Mouse (Mus musculus) lung, postnatal 0 days (tissue): ENCODE results near the gene Tmem116. TPM values are rescaled to one million over a fixed set of nuclear protein-coding genes. Genes with fewer than 3 reads are reported as not detected.

ENCODE experiments used
- ATAC-seq: fragments of 200-750 bp; cut with Nextera tagmentation; 2 replicates; pipeline ENCODE4 v1.8.0; 2017; ENCODE audit warnings: moderate library complexity
- DNase-seq: peaks from one replicate; pipeline ENCODE4 v3.0.0-alpha.2; 2016; ENCODE audit warnings: low spot score
- H3K27ac ChIP-seq: fragments of 300-500 bp; sonication (generic); 2 replicates; pipeline ENCODE4 v1.5.1; 2014; ENCODE audit warnings: antibody characterized with exemption, mild to moderate bottlenecking, low read length, mixed read lengths
- H3K27me3 ChIP-seq: fragments of 300-500 bp; sonication (generic); replicated peaks from 2 replicates; pipeline ENCODE4 v1.6.1; 2014; ENCODE audit warnings: low read length, mixed read lengths; ENCODE audit not compliant: insufficient read depth
- H3K36me3 ChIP-seq: fragments of 300-500 bp; sonication (generic); 2 replicates; pipeline ENCODE4 v1.6.1; 2014; ENCODE audit warnings: low read length, mixed read lengths; ENCODE audit not compliant: insufficient read depth
- H3K4me1 ChIP-seq: fragments of 300-500 bp; sonication (generic); 2 replicates; pipeline ENCODE4 v1.6.1; 2014; ENCODE audit warnings: antibody characterized with exemption, low read depth, low read length, mixed read lengths; ENCODE audit not compliant: insufficient read depth
- H3K4me2 ChIP-seq: fragments of 300-500 bp; sonication (generic); replicated peaks from 2 replicates; pipeline ENCODE4 v1.6.1; 2014; ENCODE audit warnings: low read depth, mild to moderate bottlenecking, low read length, moderate library complexity, mixed read lengths
- H3K4me3 ChIP-seq: fragments of 300-500 bp; sonication (generic); 2 replicates; pipeline ENCODE4 v1.5.1; 2014; ENCODE audit warnings: low read depth, low read length
- H3K9ac ChIP-seq: fragments of 300-500 bp; sonication (generic); replicated peaks from 2 replicates; pipeline ENCODE4 v1.6.1; 2014; ENCODE audit warnings: low read depth, mild to moderate bottlenecking
- H3K9me3 ChIP-seq: fragments of 300-500 bp; sonication (generic); 2 replicates; pipeline ENCODE4 v1.6.1; 2016; ENCODE audit warnings: low read length, mixed read lengths
- CTCF ChIP-seq: IDR thresholded peaks from 2 replicates; pipeline ENCODE4 v1.5.1; 2016; ENCODE audit warnings: antibody characterized with exemption, mild to moderate bottlenecking
- EP300 ChIP-seq: IDR thresholded peaks from 2 replicates; pipeline ENCODE4 v1.6.1; 2016; ENCODE audit warnings: antibody characterized with exemption, mild to moderate bottlenecking, control low read depth
- WGBS: fragments of 180-500 bp; shearing (Covaris S2); extraction: QIAGEN DNeasy Blood & Tissue Kit; methylation state at CpG from one replicate; pipeline ENCODE4 v1.1.7; 2014; 5-methylcytosine and 5-hydroxymethylcytosine counted together
- polyA plus RNA-seq: library from polyadenylated mRNA; unstranded; fragments of >200 nt; fragmentation: Nextera tagmentation; extraction: Ambion mirVana; gene quantifications from 2 replicates; pipeline ENCODE4 v1.2.1, GENCODE M21; 2015

Gene Tmem116
- polyA plus RNA-seq, 1 experiment from 2014 or later: 36.1 TPM

- no peak for TF ChIP-seq EP300
- no peak for TF ChIP-seq CTCF
- H3K27ac ChIP-seq: peak overlapping the region; percentile 96; the same call in 1 of the 2 replicates
- 15% methylated on average over 8 of the region's 8 CpGs for WGBS
- peaks cover 16% of the 10 kb centered on the region for H3K4me1 ChIP-seq
- no peaks in the 10 kb centered on the region for H3K9me3 ChIP-seq
- peak; percentile 35 for DNase-seq
- H3K27me3 ChIP-seq: no peaks in the 10 kb centered on the region
- H3K9ac ChIP-seq: peak overlapping the region; percentile 85; the same call in 1 of the 2 replicates
- ATAC-seq: no peak
- H3K4me3 ChIP-seq: peak overlapping the region; percentile 82
- peaks cover 27% of the 10 kb centered on the region for H3K36me3 ChIP-seq
- H3K4me2 ChIP-seq: peak overlapping the region; percentile 94
These were observed 490 bp upstream of the Tmem116 start for GRCm38 (mm10) chr5:121451203-121451602.

GRCm38 (mm10) chr5:121452026-121452869, 555 bp downstream of the Tmem116 start, which contains the start of gene Erp29:
Erp29 (minus strand) TSS chr5:121452506.
- no peaks in the 10 kb centered on the region for H3K27me3 ChIP-seq
- DNase-seq: peak; percentile 98
- under 1% methylated on average over 45 of the region's 97 CpGs for WGBS
- H3K4me3 ChIP-seq: peak within 1 kb of the TSS; percentile 82
- H3K36me3 ChIP-seq: peaks cover 19% of the 10 kb centered on the region
- peak within 1 kb of the TSS; percentile 94 for H3K4me2 ChIP-seq
- peak within 1 kb of the TSS; percentile 85 for H3K9ac ChIP-seq
- TF ChIP-seq EP300 (no peak), CTCF (peak; percentile 51)
- no peaks in the 10 kb centered on the region for H3K9me3 ChIP-seq
- H3K27ac ChIP-seq: peak within 1 kb of the TSS; percentile 96
- ATAC-seq: peak; percentile 96
- peaks cover 16% of the 10 kb centered on the region for H3K4me1 ChIP-seq

- ATAC-seq: peak; percentile 14
- 7% methylated on average over 9 of the region's 9 CpGs for WGBS
- Histone ChIP-seq H3K9me3 (no peaks in the 10 kb centered on the region), H3K27ac (peak overlapping the region; percentile 96), H3K27me3 (no peaks in the 10 kb centered on the region), H3K4me3 (peak overlapping the region; percentile 82), H3K9ac (peak overlapping the region; percentile 80), H3K36me3 (peaks cover 12% of the 10 kb centered on the region), H3K4me1 (peaks cover 16% of the 10 kb centered on the region), H3K4me2 (peak overlapping the region; percentile 66)
- no peak for DNase-seq
- TF ChIP-seq CTCF (no peak; the same call in 1 of the 2 replicates), EP300 (no peak)
These were observed 1.2 kb downstream of the Tmem116 start for GRCm38 (mm10) chr5:121452906-121453305.

GRCm38 (mm10) chr5:121453743-121454502, 2.2 kb downstream of the Tmem116 start:
- no peak overlapping the region for H3K9ac ChIP-seq

GRCm38 (mm10) chr5:121454503-121454782, 2.8 kb downstream of the Tmem116 start:
- Histone ChIP-seq H3K4me3 (no peak overlapping the region), H3K4me2 (no peak overlapping the region), H3K27ac (peak overlapping the region; percentile 96), H3K27me3 (no peaks in the 10 kb centered on the region), H3K4me1 (peaks cover 16% of the 10 kb centered on the region), H3K9me3 (no peaks in the 10 kb centered on the region), H3K9ac (no peak overlapping the region), H3K36me3 (0 out of 2 replicates have a peak, but pooled peaks cover under 1% of the 10 kb centered on the region)
- ATAC-seq (no peak), DNase-seq (peak; percentile 88)
- TF ChIP-seq EP300 (0 out of 2 replicates have a peak, but pooled peaks have one; percentile 35), CTCF (no peak)
- WGBS: 47% methylated on average over 3 of the region's 3 CpGs

More at GRCm38 (mm10) chr5:121453743-121454502, 2.2 kb downstream of the Tmem116 start:
- Histone ChIP-seq H3K4me1 (peaks cover 16% of the 10 kb centered on the region), H3K4me3 (no peak overlapping the region), H3K36me3 (peaks cover 5% of the 10 kb centered on the region; the same call in 1 of the 2 replicates), H3K27ac (peak overlapping the region; percentile 96), H3K4me2 (no peak overlapping the region), H3K9me3 (no peaks in the 10 kb centered on the region), H3K27me3 (no peaks in the 10 kb centered on the region)
- ATAC-seq (no peak), DNase-seq (no peak)
- WGBS: 60% methylated on average over 13 of the region's 13 CpGs
- TF ChIP-seq CTCF (no peak), EP300 (0 out of 2 replicates have a peak, but pooled peaks have one; percentile 46)
